Mouse (Mus musculus) neural tube, embryonic 14.5 days (tissue): ENCODE data around the gene St7l. TPM values are rescaled to one million over a fixed set of nuclear protein-coding genes. Genes with fewer than 3 reads are reported as not detected.
A peak's percentile ranks its signal among the peaks of the same experiment; 100 is the strongest.

ENCODE experiments used
- ATAC-seq: fragments of 200-750 bp; cut with Nextera tagmentation; 2 replicates; pipeline ENCODE4 v1.8.0; 2017; ENCODE audit warnings: low read depth, mild to moderate bottlenecking, moderate TSS enrichment, moderate library complexity
- H3K27ac ChIP-seq: fragments of 300-500 bp; sonication (generic); 2 replicates; pipeline ENCODE4 v1.5.1; 2014; ENCODE audit warnings: low read depth, mild to moderate bottlenecking, control low read depth, low read length, moderate library complexity, mixed read lengths
- H3K27me3 ChIP-seq: fragments of 300-500 bp; sonication (generic); 2 replicates; pipeline ENCODE4 v1.6.1; 2014; ENCODE audit warnings: low read length; ENCODE audit not compliant: control insufficient read depth, insufficient read depth
- H3K36me3 ChIP-seq: fragments of 300-500 bp; sonication (generic); 2 replicates; pipeline ENCODE4 v1.6.1; 2014; ENCODE audit warnings: low read length, mixed read lengths; ENCODE audit not compliant: control insufficient read depth, insufficient read depth
- H3K4me1 ChIP-seq: fragments of 300-500 bp; sonication (generic); 2 replicates; pipeline ENCODE4 v1.6.1; 2014; ENCODE audit warnings: low read length; ENCODE audit not compliant: control insufficient read depth, insufficient read depth
- H3K4me2 ChIP-seq: fragments of 300-500 bp; sonication (generic); 2 replicates; pipeline ENCODE4 v1.6.1; 2014; ENCODE audit warnings: mild to moderate bottlenecking, low read depth, low read length, control low read depth
- H3K4me3 ChIP-seq: fragments of 300-500 bp; sonication (generic); 2 replicates; pipeline ENCODE4 v1.5.1; 2014; ENCODE audit warnings: low read depth, low read length, control low read depth, mixed read lengths
- H3K9ac ChIP-seq: fragments of 300-500 bp; sonication (generic); replicated peaks from 2 replicates; pipeline ENCODE4 v1.6.1; 2014; ENCODE audit warnings: low read depth, mild to moderate bottlenecking, control low read depth, low read length, mixed read lengths
- H3K9me3 ChIP-seq: fragments of 300-500 bp; sonication (generic); 2 replicates; pipeline ENCODE4 v1.6.1; 2016; ENCODE audit warnings: low read length; ENCODE audit not compliant: control insufficient read depth
- WGBS: fragments of 180-500 bp; shearing (Covaris S2); extraction: QIAGEN DNeasy Blood & Tissue Kit; methylation state at CpG from one replicate; pipeline ENCODE4 v1.1.7; 2014; 5-methylcytosine and 5-hydroxymethylcytosine counted together
- polyA plus RNA-seq: library from polyadenylated mRNA; unstranded; fragments of >200 nt; fragmentation: Nextera tagmentation; extraction: Ambion mirVana; gene quantifications from 2 replicates; pipeline ENCODE4 v1.2.1, GENCODE M21; 2014

The St7l gene
- polyA plus RNA-seq, 1 experiment from 2014 or later, result 39.4 TPM

- H3K4me3 ChIP-seq, result no peak overlapping the region
- WGBS, result 94% methylated on average over 23 of the region's 23 CpGs
- no peaks in the 10 kb centered on the region for H3K4me1 ChIP-seq
Observed at GRCm38 (mm10) chr3:104952891-104953670, 89.3 kb downstream of the St7l start.

GRCm38 (mm10) chr3:104954137-104954536 lies 90.3 kb downstream of the St7l start:
- H3K4me2 ChIP-seq, result no peak overlapping the region
- no peak overlapping the region for H3K27ac ChIP-seq
- no peaks in the 10 kb centered on the region for H3K4me1 ChIP-seq
- peaks cover 6% of the 10 kb centered on the region; the same call in 1 of the 2 replicates for H3K27me3 ChIP-seq
- peaks cover 5% of the 10 kb centered on the region for H3K36me3 ChIP-seq
- no peak overlapping the region for H3K9ac ChIP-seq
- H3K4me3 ChIP-seq, result no peak overlapping the region
- 95% methylated on average over 3 of the region's 3 CpGs for WGBS
- no peak for ATAC-seq
- H3K9me3 ChIP-seq, result no peaks in the 10 kb centered on the region

More at GRCm38 (mm10) chr3:104952891-104953670, 89.3 kb downstream of the St7l start:
- no peak for ATAC-seq
- Histone ChIP-seq H3K9me3 (no peaks in the 10 kb centered on the region), H3K4me2 (no peak overlapping the region), H3K36me3 (peaks cover 5% of the 10 kb centered on the region), H3K27ac (no peak overlapping the region), H3K27me3 (no peaks in the 10 kb centered on the region), H3K9ac (no peak overlapping the region)

DNA sequence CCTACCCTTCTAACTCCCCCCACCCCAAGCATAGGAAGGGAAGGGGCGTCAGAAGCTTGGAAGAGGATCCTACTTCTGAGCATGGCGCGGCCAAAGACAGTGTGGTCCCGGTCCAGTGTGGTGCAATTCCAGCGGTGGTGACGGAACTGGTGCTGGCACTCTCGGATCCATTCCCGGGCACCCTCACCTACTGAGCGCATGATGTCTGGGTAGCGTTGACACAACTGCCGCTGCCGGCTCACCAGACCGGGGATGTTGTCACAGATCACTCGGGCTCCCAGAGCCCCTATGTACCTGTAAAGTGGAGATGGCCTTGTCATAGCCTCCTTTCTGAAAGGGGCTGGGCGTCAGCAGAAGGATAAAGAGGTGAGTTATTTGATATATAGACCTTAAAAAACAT lies 90.7 kb downstream of the St7l start:
- Histone ChIP-seq H3K4me2 (no peak overlapping the region), H3K27me3 (peaks cover 7% of the 10 kb centered on the region; the same call in 1 of the 2 replicates), H3K36me3 (peaks cover 5% of the 10 kb centered on the region), H3K9me3 (no peaks in the 10 kb centered on the region), H3K9ac (no peak overlapping the region), H3K4me3 (no peak overlapping the region), H3K27ac (no peak overlapping the region), H3K4me1 (no peaks in the 10 kb centered on the region)
- ATAC-seq, result no peak
- 96% methylated on average over 15 of the region's 15 CpGs for WGBS

DNA sequence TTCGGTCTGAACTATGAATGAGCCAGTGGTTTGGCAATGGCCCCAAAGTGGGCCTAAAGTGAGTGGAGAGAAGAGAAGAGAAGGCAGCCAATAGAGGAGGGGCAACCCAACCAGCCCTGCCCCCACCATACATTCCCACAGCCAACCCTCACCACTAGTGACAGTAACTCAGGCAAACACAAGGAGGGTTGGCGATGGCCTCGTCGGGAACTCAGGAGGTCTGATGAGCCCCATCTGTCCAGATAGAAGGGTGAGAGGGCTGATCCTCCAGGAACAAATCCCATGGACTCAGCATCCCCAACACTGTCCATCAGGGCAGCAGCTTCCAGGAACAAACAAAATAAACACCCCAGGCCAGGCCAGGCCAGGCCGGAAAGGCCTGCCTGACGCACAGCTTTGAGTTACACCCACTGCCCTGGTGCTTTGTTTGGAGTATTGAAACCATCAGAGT lies 92.4 kb downstream of the St7l start:
- Histone ChIP-seq H3K9me3 (no peaks in the 10 kb centered on the region), H3K36me3 (peaks cover 5% of the 10 kb centered on the region), H3K4me3 (no peak overlapping the region), H3K27ac (no peak overlapping the region), H3K4me1 (peaks cover under 1% of the 10 kb centered on the region; the same call in 1 of the 2 replicates), H3K27me3 (peaks cover 19% of the 10 kb centered on the region), H3K4me2 (no peak overlapping the region), H3K9ac (no peak overlapping the region)
- ATAC-seq, result no peak
- 87% methylated on average over 6 of the region's 6 CpGs for WGBS

- Histone ChIP-seq H3K4me2 (no peak overlapping the region), H3K27me3 (peaks cover 34% of the 10 kb centered on the region), H3K9ac (no peak overlapping the region), H3K9me3 (no peaks in the 10 kb centered on the region), H3K27ac (no peak overlapping the region), H3K4me1 (peaks cover 10% of the 10 kb centered on the region), H3K4me3 (no peak overlapping the region), H3K36me3 (no peaks in the 10 kb centered on the region)
- no peak for ATAC-seq
- 15% methylated on average over 19 of the region's 19 CpGs for WGBS
Observed at GRCm38 (mm10) chr3:104960026-104961000, 96.5 kb downstream of the St7l start.

DNA sequence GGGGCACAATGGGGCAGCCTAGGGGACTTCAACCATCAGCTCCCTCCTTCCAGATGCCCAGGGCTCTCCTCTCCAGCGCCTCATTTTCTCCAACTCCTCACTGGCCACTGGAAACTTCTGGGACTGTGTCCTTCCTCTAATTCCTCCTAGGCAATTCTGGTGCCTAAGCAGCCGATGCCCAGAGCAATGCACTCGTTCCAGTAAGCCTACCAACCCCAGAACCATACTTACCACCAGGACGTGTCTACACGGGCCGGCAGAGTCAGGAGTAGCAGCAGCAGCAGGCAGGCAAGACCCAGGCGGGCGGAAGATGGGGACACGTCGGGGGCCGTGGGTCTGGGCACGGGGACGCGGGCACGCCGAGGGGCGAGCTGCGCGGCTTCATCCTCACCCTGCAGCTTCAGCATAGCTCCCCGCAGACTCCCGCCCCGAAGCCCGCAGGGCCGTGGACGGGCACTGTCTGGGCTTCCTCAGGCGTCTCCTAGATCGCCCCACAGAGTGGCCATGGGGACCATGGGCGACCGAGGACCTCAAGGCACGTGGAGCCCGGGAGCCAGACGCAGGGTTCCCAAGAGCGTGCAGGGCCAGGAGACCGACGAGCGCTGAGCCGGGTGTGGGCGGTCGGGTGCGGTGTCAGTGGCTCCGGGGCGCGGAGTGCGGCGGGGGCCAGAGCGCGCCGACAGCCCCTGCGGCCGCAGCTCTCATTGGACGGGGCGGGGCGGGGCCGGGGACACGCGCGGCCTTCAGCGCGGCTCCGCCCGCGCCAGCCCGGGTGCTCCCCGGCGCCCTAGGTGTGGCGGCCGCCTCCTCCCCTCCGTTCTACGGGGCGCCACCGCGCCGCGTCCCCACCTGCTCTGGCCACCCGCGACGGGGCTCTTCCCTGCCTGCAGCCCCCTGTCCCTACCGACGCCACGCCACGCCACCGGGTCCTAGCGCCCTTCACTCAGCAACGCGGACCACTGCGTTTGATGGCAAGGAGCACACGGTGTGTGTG lies 97.6 kb downstream of the St7l start, which contains the start of gene Wnt2b:
Gene Wnt2b (minus strand): TSS at position 856 of the 994 bp plus-strand sequence.
- no peaks in the 10 kb centered on the region for H3K9me3 ChIP-seq
- peak within 1 kb of the TSS; percentile 44 for H3K9ac ChIP-seq
- no peak within 1 kb of the TSS for H3K27ac ChIP-seq
- 2% methylated on average over 74 of the region's 87 CpGs for WGBS
- no peaks in the 10 kb centered on the region for H3K36me3 ChIP-seq
- H3K4me2 ChIP-seq, result peak within 1 kb of the TSS; percentile 70
- H3K27me3 ChIP-seq, result peaks cover 34% of the 10 kb centered on the region
- H3K4me3 ChIP-seq, result peak within 1 kb of the TSS; percentile 48
- peak; percentile 73; the same call in 1 of the 2 replicates for ATAC-seq
- peaks cover 10% of the 10 kb centered on the region for H3K4me1 ChIP-seq

DNA sequence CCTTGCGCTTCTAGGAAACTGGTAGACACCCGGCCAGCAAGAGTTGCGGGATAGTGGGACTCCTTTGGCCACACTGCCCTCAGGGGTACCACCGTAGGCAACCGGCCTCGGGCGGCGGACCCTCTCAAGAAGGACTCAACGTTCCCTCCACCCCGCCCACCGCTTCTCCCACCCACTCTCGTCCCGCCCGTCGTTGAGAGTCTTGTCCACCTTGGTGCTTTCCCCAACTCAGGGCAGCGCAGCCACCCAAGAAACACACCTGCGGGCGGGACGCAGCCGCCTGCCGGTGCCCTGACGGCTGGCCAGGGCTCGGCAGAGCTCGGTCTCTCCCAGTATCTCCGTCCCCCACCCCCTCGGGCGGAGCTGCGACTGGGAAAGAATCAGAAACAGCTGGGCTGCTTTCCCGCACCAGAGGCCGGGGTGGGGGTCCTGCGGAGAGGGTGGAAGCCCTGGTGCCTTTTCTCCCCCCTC lies 98.4 kb downstream of the St7l start:
- Histone ChIP-seq H3K27me3 (peaks cover 34% of the 10 kb centered on the region), H3K27ac (no peak overlapping the region), H3K9ac (peak overlapping the region; percentile 44), H3K9me3 (no peaks in the 10 kb centered on the region), H3K4me3 (peak overlapping the region; percentile 48), H3K4me1 (peaks cover 10% of the 10 kb centered on the region), H3K36me3 (no peaks in the 10 kb centered on the region), H3K4me2 (peak overlapping the region; percentile 70)
- 0% methylated on average over 31 of the region's 31 CpGs for WGBS
- peak; percentile 19; the same call in 1 of the 2 replicates for ATAC-seq

DNA sequence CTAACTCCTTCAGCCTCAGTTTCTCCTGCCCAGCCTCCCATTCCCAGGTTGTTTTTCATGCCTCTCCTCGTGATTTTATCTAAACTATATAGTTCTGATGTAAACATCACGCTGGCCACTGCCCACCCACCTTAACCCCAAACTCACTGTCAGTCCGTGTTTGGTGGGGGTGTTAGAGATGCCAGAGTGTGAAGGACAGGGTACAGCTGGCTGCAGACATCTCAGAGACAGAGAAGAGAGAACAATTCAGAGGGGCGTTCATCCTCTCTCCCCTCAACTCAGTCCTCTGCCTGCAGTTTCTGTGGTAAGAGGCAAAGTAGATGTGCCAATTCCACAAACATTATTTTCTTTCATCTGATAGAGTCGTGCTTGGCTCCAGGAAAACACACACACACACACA lies 99.1 kb downstream of the St7l start:
- WGBS, result 7% methylated on average over 5 of the region's 5 CpGs
- peaks cover 10% of the 10 kb centered on the region for H3K4me1 ChIP-seq
- H3K9ac ChIP-seq, result no peak overlapping the region
- no peak overlapping the region for H3K4me3 ChIP-seq
- H3K36me3 ChIP-seq, result no peaks in the 10 kb centered on the region
- H3K27ac ChIP-seq, result no peak overlapping the region
- no peak overlapping the region for H3K4me2 ChIP-seq
- no peaks in the 10 kb centered on the region for H3K9me3 ChIP-seq
- peaks cover 34% of the 10 kb centered on the region for H3K27me3 ChIP-seq
- ATAC-seq, result no peak
